In genomic region chr16:97066856-97067255, GRCm38 (mm10) we compare ENCODE assay signal across 18 mouse cellular contexts.
DNase-seq lines count a peak whose midpoint lies in the region; ATAC-seq and TF ChIP-seq lines count a peak whose summit lies in the region.
"Had no signal": no experiment of that assay in that cellular context is flagged by ENCODE, and none has a peak within 500 bp of the region (broad histone marks: within the 10 kb centered on the region; RNA-seq: fewer than 3 reads in every experiment).

No protein-coding gene starts in this region.

- H3K9me3 ChIP-seq in hindbrain, embryonic 11.5 days (ENCODE audit: control insufficient read depth, low read length): no peaks in the 10 kb centered on the region
- H3K9me3 ChIP-seq: forebrain, embryonic 15.5 days; kidney, embryonic 15.5 days; midbrain, embryonic 10.5 days; stomach, embryonic 15.5 days had no signal

- no peaks in the 10 kb centered on the region; the same call in 1 of the 2 replicates for H3K4me1 ChIP-seq in cerebellum, adult 2 months (ENCODE audit: control insufficient read depth, insufficient read depth, low read length)
- no peaks in the 10 kb centered on the region for H3K4me1 ChIP-seq in hindbrain, embryonic 11.5 days (replicated peaks; ENCODE audit: control insufficient read depth, insufficient read depth, low read length)
- H3K4me1 ChIP-seq: forebrain, embryonic 15.5 days; kidney, embryonic 15.5 days; midbrain, embryonic 10.5 days; stomach, embryonic 15.5 days had no signal

- TF ChIP-seq POLR2A in cerebellum, adult 2 months (IDR thresholded peaks at IDR 0.05; ENCODE audit: borderline replicate concordance, insufficient read depth, low read length): no peak

- no peak for TF ChIP-seq CTCF in cerebellum, adult 2 months (IDR thresholded peaks at IDR 0.05; ENCODE audit: borderline replicate concordance, insufficient read depth, low read depth, low read length)

- H3K9ac ChIP-seq in hindbrain, embryonic 11.5 days (ENCODE audit: low read depth, low read length): no peak overlapping the region
- H3K9ac ChIP-seq: forebrain, embryonic 15.5 days; kidney, embryonic 15.5 days; liver, embryonic 14.5 days; stomach, embryonic 15.5 days had no signal

- H3K4me3 ChIP-seq in cerebellum, adult 2 months (replicated peaks; ENCODE audit: insufficient read depth, low read depth, low read length): no peak overlapping the region
- H3K4me3 ChIP-seq in hindbrain, embryonic 11.5 days (ENCODE audit: low read depth, low read length): no peak overlapping the region
- H3K4me3 ChIP-seq: forebrain, embryonic 15.5 days; kidney, embryonic 15.5 days; midbrain, embryonic 10.5 days; stomach, embryonic 15.5 days had no signal

- no peak overlapping the region for H3K4me2 ChIP-seq in hindbrain, embryonic 11.5 days (replicated peaks; ENCODE audit: low read depth, low read length)
- H3K4me2 ChIP-seq: forebrain, embryonic 15.5 days; kidney, embryonic 15.5 days; stomach, embryonic 15.5 days had no signal

- no peaks in the 10 kb centered on the region for H3K36me3 ChIP-seq in hindbrain, embryonic 11.5 days (ENCODE audit: control insufficient read depth, insufficient read depth, low read length)
- H3K36me3 ChIP-seq: forebrain, embryonic 15.5 days; kidney, embryonic 15.5 days; midbrain, embryonic 10.5 days; stomach, embryonic 15.5 days had no signal

- ATAC-seq in hindbrain, embryonic 11.5 days (ENCODE audit: low FRiP score): no peak
- ATAC-seq: forebrain, embryonic 15.5 days had no signal

- 32% methylated on average over 4 of the region's 4 CpGs for WGBS in cerebellum, adult 2 months
- WGBS in hindbrain, embryonic 11.5 days: 63% methylated on average over 4 of the region's 4 CpGs

- peak; percentile 20 to 46 for DNase-seq in cerebellum, adult 2 months
- DNase-seq in cerebellum, adult 11 months: no peak
- peak; percentile 27 for DNase-seq in layer of hippocampus, adult 11-12 months (ENCODE audit: low spot score)
- DNase-seq in layer of hippocampus, adult 9-10 months (ENCODE audit: low spot score): no peak
- DNase-seq in heart, postnatal 14 days: peak; percentile 30
- DNase-seq in skeletal muscle tissue, adult 2 months (ENCODE audit: low read depth, low spot score): peak; percentile 29
- no peak for DNase-seq in hindbrain, embryonic 11.5 days (ENCODE audit: low spot score)
- no peak for DNase-seq in embryo, embryonic 9.5 days (ENCODE audit: extremely low spot score)
- DNase-seq: adrenal gland, postnatal 14 days; gastrocnemius, postnatal 10 days; left cerebral cortex, postnatal 4 days; lung, postnatal 14 days; thymus, postnatal 36 days had no signal

- H3K27ac ChIP-seq in cerebellum, adult 2 months (ENCODE audit: insufficient read depth, low read length): no peak overlapping the region
- H3K27ac ChIP-seq in hindbrain, embryonic 11.5 days (ENCODE audit: low read depth, low read length): no peak overlapping the region
- H3K27ac ChIP-seq: forebrain, embryonic 15.5 days; kidney, embryonic 15.5 days; liver, embryonic 14.5 days; midbrain, embryonic 10.5 days; stomach, embryonic 15.5 days had no signal

- intact Hi-C loops in heart, postnatal 14 days (cut with DNase I): no loop called here

- H3K27me3 ChIP-seq in cerebellum, adult 2 months (ENCODE audit: control insufficient read depth, insufficient read depth, low read length): no peaks in the 10 kb centered on the region
- H3K27me3 ChIP-seq in hindbrain, embryonic 11.5 days (ENCODE audit: control insufficient read depth, insufficient read depth, low read length): no peaks in the 10 kb centered on the region
- H3K27me3 ChIP-seq: forebrain, embryonic 15.5 days; kidney, embryonic 15.5 days; stomach, embryonic 15.5 days had no signal

Comparison
In these comparisons a context has a peak if more than half of its experiments do, and no peak if none do; other contexts are left out.
1. DNase-seq: peak in cerebellum, adult 2 months (2 of 2), layer of hippocampus, adult 11-12 months (single experiment), heart, postnatal 14 days (2 of 2) and skeletal muscle tissue, adult 2 months (single experiment); none in cerebellum, adult 11 months (single experiment), layer of hippocampus, adult 9-10 months (single experiment), hindbrain, embryonic 11.5 days (single experiment) and embryo, embryonic 9.5 days (single experiment).